Mouse (Mus musculus) right cerebral cortex, postnatal 36 days (tissue): ENCODE data around the gene Ctnnd2.
A peak's percentile ranks its signal among the peaks of the same experiment; 100 is the strongest.

ENCODE experiments used
- DNase-seq, 2 experiments: peaks; one replicate each; pipeline ENCODE4 v3.0.0; 2022; ENCODE audit warnings: low spot score in 2 of 2, mixed read lengths in 1 of 2

The Ctnnd2 gene

DNA sequence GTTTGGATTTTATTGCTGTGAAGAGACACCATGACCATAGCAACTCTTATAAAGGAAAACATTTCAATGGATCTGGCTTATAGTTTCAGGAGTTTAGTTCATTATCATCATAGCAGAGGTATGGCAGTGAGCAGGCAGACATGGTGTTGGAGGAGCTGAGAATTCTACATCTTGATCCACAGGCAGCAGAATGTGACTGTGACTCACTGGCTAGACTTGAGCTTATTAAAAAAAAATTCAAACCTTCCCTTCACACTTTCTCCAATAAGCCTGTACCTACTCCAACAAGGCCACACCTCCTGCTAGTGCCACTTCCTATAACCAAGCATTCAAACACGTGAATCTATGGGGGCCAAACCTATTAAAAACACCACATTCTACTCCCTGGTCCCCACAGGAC, 703.1 kb downstream of the Ctnnd2 start:
- no peak for DNase-seq

- DNase-seq = no peak
Observed at GRCm38 (mm10) chr15:30884692-30885334, 712.4 kb downstream of the Ctnnd2 start.

- no peak for DNase-seq
Observed at GRCm38 (mm10) chr15:30885410-30885809, 713.0 kb downstream of the Ctnnd2 start.

DNA sequence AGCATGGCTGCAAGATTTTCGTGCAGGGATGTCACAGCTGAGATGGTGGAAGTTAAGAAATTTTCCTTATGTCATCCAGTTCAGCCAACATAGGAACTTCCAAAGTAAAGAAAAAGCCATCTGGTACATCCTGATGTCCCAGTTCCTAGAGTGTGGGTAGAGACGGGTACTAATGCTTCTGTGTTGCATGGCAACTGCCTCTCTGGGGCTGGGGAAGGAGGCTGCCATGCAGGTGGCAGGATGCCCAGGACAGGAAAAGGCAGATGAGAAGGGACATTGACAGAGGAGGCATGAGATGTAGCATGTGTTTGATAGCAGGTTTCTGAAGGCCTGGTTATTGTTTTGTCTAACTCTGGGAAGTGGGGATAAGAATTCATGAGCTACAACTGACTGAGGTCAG, 715.2 kb downstream of the Ctnnd2 start:
- peak; percentile 68 to 87 for DNase-seq

- DNase-seq = no peak
Observed at GRCm38 (mm10) chr15:30891986-30892385, 719.6 kb downstream of the Ctnnd2 start.

GRCm38 (mm10) chr15:30895063-30895462, 722.7 kb downstream of the Ctnnd2 start:
- peak in 1 of 2 experiments; percentile 34 for DNase-seq

DNA sequence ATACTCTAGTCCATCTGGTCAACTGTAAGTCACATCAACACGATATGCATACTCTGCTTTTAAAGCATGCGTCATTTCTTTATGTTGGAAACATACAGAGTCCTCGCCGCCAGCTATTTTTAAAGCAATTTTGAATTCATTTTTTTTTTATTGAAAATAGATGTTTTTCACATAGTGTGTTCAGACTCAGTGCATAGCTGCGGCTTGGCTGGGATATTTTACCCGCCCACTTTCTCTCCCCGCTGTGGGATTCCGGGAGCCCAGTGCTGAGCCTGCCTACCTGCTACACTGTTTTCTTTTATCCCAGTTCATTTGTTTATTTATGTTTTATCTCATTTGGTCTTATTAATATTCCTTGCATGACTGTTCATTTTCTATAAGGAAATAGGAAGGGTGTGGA, 724.9 kb downstream of the Ctnnd2 start:
- no peak for DNase-seq

DNA sequence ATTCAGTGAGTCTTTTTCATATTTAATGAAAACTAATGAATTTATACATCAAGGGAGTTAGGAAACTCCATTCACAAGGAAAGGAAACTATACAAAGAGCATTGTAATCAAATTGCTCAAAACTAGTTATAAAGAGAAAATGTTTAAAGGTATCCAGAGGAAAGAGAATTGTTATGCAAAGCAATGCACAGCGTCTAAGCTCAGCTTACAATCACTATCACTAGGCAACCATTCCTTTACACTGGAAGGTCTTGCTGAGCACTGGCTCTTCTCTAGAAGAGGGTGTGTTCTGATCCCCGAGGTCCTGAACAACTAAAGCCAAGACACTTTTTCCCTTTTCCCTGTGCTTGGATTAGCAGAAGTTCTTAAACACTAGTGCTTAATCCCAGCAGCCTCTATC, 735.6 kb downstream of the Ctnnd2 start:
- no peak for DNase-seq

DNA sequence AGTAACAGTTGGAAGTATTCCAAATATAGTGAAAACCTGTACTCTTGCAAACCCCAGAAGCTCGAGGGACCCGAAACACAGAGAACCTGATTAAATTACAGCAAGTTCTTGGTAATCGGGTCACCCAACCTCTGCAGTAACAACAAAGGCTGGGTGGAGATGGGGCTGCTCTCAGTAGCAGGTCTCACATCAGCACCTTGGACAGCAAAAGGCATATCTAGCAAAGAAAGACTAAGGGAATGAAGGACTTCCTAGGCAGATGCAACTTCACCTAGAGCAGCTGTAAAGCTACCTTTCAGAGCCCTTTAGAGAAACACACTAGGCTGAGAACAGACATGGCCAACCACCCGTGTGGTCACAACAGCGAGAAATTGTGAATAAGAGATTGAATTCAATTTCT, 741.0 kb downstream of the Ctnnd2 start:
- no peak for DNase-seq

- no peak for DNase-seq
Observed at GRCm38 (mm10) chr15:30925838-30926237, 753.4 kb downstream of the Ctnnd2 start.

GRCm38 (mm10) chr15:30927632-30928031, 755.2 kb downstream of the Ctnnd2 start:
- no peak for DNase-seq

- DNase-seq = no peak
Observed at GRCm38 (mm10) chr15:30931906-30932305, 759.5 kb downstream of the Ctnnd2 start.

GRCm38 (mm10) chr15:30945863-30946262, 773.5 kb downstream of the Ctnnd2 start:
- no peak for DNase-seq

DNA sequence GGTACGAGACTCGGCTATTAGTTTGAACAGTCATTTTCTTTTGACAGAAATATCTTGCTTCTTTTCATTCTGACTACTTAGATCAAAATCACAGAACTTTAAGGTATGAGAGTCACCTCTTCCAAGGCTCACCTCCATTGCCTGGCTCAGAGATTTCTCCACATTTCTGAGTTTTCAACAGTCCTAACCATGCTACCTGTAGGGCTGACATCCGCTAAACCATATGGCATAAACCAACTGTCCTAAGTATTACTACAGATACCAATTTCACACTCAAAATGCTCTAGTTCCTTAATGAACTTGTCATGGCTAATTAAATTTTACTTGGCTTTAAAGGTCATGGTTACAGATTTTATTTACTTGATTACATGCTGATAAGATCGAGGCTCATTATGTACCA, 786.1 kb downstream of the Ctnnd2 start:
- no peak for DNase-seq

DNA sequence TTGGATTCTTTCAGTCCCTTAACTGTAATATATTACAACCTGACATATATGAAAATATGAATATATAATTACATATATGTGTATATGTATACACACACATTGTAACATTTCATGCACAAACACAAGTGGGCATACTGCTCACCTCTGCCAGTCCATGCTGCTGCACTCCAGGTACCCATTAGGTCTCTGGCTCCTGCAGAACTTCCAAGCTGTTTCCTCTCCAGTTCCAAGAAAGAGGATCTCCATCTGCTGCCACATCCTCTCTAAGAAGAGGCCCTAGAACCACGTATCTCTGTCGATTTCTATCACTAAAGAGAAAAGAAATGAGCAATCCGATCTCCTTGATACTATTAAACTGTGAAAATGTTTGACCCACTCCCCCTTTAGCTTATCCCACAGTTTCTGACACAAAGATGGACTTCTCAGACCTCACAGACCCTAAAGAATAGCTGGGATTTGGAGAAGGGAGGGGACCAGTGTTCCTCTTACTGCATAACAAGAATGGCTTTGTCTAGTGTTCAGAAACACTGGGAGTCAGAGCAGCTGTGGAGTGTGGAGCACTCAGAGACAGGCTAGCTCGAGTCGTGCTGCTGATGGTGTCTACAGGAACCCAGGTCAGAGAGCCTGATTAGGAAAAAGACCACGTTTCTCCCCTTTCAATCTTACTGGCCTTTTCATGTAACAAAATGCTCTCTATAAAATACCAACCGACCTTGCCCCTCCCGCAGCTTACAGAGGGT, 790.2 kb downstream of the Ctnnd2 start:
- no peak for DNase-seq

- DNase-seq = no peak
Observed at GRCm38 (mm10) chr15:30964046-30964445, 791.7 kb downstream of the Ctnnd2 start.

DNA sequence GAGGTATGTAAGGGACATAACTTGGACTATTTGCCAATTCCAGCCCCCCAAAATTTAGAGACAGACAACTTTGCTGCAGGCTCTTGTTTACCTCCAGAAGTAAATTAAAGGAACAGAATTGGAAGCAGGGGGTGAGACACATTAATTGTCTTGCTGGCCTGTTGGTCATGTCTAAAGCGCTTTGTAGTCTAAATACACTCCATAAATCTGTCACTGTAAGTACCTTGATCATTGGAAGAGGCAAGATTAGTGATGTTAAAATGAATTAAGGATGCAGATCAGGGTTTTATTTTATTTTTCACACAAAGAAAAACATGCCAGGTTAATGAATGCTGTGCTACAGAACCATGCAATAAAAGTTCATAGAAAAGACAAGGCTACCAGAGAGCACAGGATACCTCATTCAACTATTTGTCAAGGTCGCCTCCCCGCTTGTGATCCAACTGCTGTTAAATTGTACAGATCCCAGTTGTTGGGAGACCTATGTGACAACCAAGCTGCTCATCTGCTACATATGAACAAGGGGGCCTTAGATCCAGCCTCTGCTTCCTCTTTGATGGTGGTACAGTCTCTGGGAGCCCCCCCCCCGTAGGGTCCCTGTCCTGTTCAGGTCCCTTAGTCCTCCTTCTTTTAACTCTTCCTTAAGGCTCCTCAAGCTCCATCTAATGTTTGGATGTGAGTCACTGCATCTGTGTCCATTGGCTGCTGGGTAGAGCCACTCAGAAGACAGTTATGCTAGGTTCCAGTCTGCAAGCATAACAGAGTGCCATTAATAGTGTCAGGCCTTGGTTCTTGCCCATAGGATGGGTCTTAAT, 792.7 kb downstream of the Ctnnd2 start:
- DNase-seq = no peak

GRCm38 (mm10) chr15:30966826-30967225, 794.4 kb downstream of the Ctnnd2 start:
- DNase-seq = no peak

DNA sequence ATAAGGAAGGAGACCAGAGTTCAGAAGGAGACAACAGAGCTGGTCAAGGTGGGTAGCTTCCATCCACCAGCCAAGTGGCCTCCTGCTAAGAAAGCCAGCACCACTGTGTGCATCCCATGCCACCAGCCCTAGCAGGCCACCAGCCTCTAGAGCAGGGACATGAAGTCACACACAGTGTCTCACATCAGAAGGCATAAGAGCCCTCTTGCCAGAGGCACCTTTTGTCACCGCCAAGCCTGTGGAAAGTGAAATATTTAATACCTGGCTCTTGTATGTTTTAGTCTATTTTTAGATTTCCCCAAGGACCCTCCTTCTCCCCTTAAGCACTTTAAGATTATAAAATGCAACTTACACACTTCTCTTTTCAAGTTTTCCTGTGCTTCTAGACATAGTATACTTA, 802.0 kb downstream of the Ctnnd2 start:
- no peak for DNase-seq

DNA sequence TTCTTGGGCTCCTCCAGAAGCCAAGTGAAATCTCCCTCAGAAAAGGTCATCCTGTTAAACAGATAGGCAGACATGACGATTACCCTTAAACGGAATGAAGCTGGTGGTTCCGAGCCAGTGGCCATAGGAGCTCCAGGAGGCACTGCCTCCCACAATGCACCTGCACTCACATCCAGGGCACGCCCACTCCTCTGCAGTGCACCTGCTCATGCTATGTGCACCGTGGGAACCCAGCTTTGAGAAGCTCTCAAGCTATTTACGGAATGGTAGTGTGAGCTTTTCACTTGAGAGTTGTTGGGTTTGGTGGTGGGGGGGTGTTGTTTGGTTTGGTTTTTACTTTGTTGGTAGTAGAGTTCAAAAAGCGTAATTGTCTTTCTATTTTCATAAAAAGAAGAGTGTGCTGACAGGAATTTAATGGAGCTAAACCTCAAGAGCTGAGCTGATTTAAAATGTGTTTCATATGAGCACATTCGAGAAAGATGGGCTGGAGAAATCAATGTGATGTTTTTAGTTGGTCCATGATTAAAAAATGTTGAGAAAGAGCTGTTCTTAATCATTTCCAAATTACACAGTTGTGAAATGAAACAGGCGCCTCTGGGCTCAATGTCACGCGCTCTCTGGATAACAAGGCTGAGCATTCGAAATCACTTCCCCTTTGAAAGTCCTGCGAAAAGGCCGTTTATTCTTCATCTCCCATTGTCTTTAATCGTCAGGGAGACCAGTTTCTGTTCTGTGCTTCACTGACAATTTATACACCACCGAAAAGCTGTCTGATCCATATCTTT, 802.8 kb downstream of the Ctnnd2 start:
- peak; percentile 29 to 52 for DNase-seq

- no peak for DNase-seq
Observed at GRCm38 (mm10) chr15:30977166-30977740, 804.9 kb downstream of the Ctnnd2 start.
